ENCODE assay signal across 39 mouse cellular contexts in the genomic region with DNA sequence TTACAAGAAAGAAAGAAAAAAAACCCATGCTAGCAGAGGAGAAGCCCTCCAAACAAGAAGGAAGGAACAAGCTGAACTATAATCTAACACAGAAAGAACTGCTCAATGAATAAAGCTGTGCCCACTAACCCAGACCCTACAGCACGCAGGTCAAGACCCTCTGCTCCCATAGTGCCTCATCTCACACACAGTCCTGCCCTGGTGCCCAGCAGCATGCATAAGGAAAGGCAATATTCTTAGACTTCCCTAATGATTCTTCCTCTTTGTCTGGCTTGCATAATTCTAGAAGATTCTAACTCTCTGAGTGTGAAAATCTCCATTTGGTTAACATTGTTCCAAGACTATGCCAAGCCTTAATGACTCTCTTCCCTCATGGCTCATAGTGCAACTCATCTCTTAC. TPM values are rescaled to one million over a fixed set of nuclear protein-coding genes. Genes with fewer than 3 reads are reported as not detected.
DNase-seq lines count a peak whose midpoint lies in the region; ATAC-seq and TF ChIP-seq lines count a peak whose summit lies in the region.
"Had no signal": no experiment of that assay in that cellular context is flagged by ENCODE, and none has a peak within 500 bp of the region (broad histone marks: within the 10 kb centered on the region; RNA-seq: fewer than 3 reads in every experiment).

No protein-coding gene starts in this region.

- peak overlapping the region; percentile 99 for H3K27ac ChIP-seq in CH12.LX (ENCODE audit: insufficient read depth, low read depth)
- peak overlapping the region; percentile 54 for H3K27ac ChIP-seq in brown adipose tissue, adult 24 weeks (replicated peaks; ENCODE audit: low read depth, low read length)
- H3K27ac ChIP-seq in kidney, adult 2 months (ENCODE audit: insufficient read depth, low read depth, low read length) = no peak overlapping the region
- H3K27ac ChIP-seq: embryonic facial prominence, embryonic 12.5 days; forebrain, embryonic 15.5 days; heart, adult 2 months; hindbrain, embryonic 10.5 days; kidney, postnatal 0 days; limb, embryonic 13.5 days had no signal

- peaks cover 19 to 42% of the 10 kb centered on the region in 2 experiments for H3K4me1 ChIP-seq in CH12.LX (ENCODE audit: control insufficient read depth in 1 of 2, insufficient read depth in 2 of 2)
- no peaks in the 10 kb centered on the region for H3K4me1 ChIP-seq in brown adipose tissue, adult 24 weeks (ENCODE audit: control insufficient read depth, insufficient read depth, insufficient read length, low read length)
- H3K4me1 ChIP-seq in kidney, adult 2 months (ENCODE audit: control insufficient read depth, insufficient read depth, low read length) = no peaks in the 10 kb centered on the region
- H3K4me1 ChIP-seq: embryonic facial prominence, embryonic 12.5 days; forebrain, embryonic 15.5 days; hindbrain, embryonic 10.5 days; limb, embryonic 13.5 days had no signal

- no peak for TF ChIP-seq CTCF in CH12.LX (conservative IDR thresholded peaks at IDR 0.05 in 1 of 2, IDR thresholded peaks at IDR 0.05 in 1 of 2; ENCODE audit: low read depth in 2 of 2, low read length in 2 of 2)
- TF ChIP-seq CTCF in kidney, adult 2 months (conservative IDR thresholded peaks at IDR 0.05; ENCODE audit: insufficient read depth, insufficient read length, low read depth, low read length) = no peak

- dilution Hi-C loops in CH12.LX (cut with MboI; ENCODE audit: extremely low pct_ligation_motif_present, extremely low pct_unique_long_range_greater_than_20kb, low sequenced_read_pairs) = no loop called here

- no peaks in the 10 kb centered on the region for H3K9me3 ChIP-seq in CH12.LX (replicated peaks; ENCODE audit: low read length)
- H3K9me3 ChIP-seq: embryonic facial prominence, embryonic 12.5 days; forebrain, embryonic 15.5 days; hindbrain, embryonic 10.5 days; limb, embryonic 13.5 days had no signal

- in situ Hi-C loops in CH12.LX (cut with MboI; ENCODE audit: low pct_ligation_motif_present, low pct_unique_long_range_greater_than_20kb, low sequenced_read_pairs) = no loop called here

- no peak for TF ChIP-seq RAD21 in CH12.LX (IDR thresholded peaks at IDR 0.05; ENCODE audit: low read depth, low read length)

- peak overlapping the region; percentile 52 for H3K9ac ChIP-seq in CH12.LX (ENCODE audit: insufficient read depth, low read depth)
- H3K9ac ChIP-seq: embryonic facial prominence, embryonic 12.5 days; forebrain, embryonic 15.5 days; limb, embryonic 13.5 days had no signal

- TF ChIP-seq POLR2A in CH12.LX (IDR thresholded peaks at IDR 0.05; ENCODE audit: low read depth, low read length) = no peak
- no peak for TF ChIP-seq POLR2A in kidney, adult 2 months (IDR thresholded peaks at IDR 0.05; ENCODE audit: low read depth, low read length)

- ATAC-seq in megakaryocyte progenitor cell, adult 5-6 weeks (replicated peaks; ENCODE audit: poor library complexity) = peak; percentile 90
- ATAC-seq: forebrain, embryonic 15.5 days; hindbrain, embryonic 16.5 days had no signal

- no peaks in the 10 kb centered on the region for H3K79me2 ChIP-seq in CH12.LX (replicated peaks; ENCODE audit: control insufficient read depth, extremely low read depth, insufficient read depth, poor library complexity, severe bottlenecking)

- peak; percentile 14 for DNase-seq in layer of hippocampus, adult 9-11 months
- no peak for DNase-seq in layer of hippocampus, adult 18-20 months (ENCODE audit: low spot score in 2 of 2)
- DNase-seq in CH12.LX (ENCODE audit: extremely low read depth) = no peak
- DNase-seq in kidney, adult 2 months = no peak
- DNase-seq in left cerebral cortex, adult 18-20 months (ENCODE audit: low spot score in 2 of 2) = no peak
- DNase-seq: adrenal gland, postnatal 25 days; cerebellum, adult 9-10 months; cerebellum, postnatal 36 days; embryo, embryonic 11 days; gastrocnemius, postnatal 25 days; heart, adult 2 months; heart, postnatal 14 days; kidney, adult 8-10 months; kidney, postnatal 4 days; lung, postnatal 36 days; midbrain, embryonic 14.5 days; thymus, postnatal 4 days had no signal

- no peaks in the 10 kb centered on the region for H3K36me3 ChIP-seq in CH12.LX (replicated peaks in 1 of 2; ENCODE audit: control insufficient read depth in 1 of 2, insufficient read depth in 1 of 2, low read length in 1 of 2)
- H3K36me3 ChIP-seq in kidney, adult 2 months (ENCODE audit: control insufficient read depth, insufficient read depth, low read length) = no peaks in the 10 kb centered on the region
- H3K36me3 ChIP-seq: embryonic facial prominence, embryonic 12.5 days; forebrain, embryonic 15.5 days; hindbrain, embryonic 10.5 days; limb, embryonic 13.5 days had no signal

- H3K4me2 ChIP-seq in CH12.LX (ENCODE audit: insufficient read depth, low read depth, poor library complexity, severe bottlenecking) = peak overlapping the region; percentile 43
- H3K4me2 ChIP-seq: embryonic facial prominence, embryonic 12.5 days; forebrain, embryonic 15.5 days; limb, embryonic 13.5 days had no signal

- H3K4me3 ChIP-seq in CH12.LX (replicated peaks in 1 of 3; ENCODE audit: low read depth in 2 of 3, low read length in 2 of 3, poor library complexity in 1 of 3) = no peak overlapping the region
- H3K4me3 ChIP-seq in brown adipose tissue, adult 24 weeks (ENCODE audit: insufficient read depth, low read depth, low read length) = no peak overlapping the region
- no peak overlapping the region for H3K4me3 ChIP-seq in kidney, adult 2 months (ENCODE audit: insufficient read depth, low read depth, low read length)
- H3K4me3 ChIP-seq: embryonic facial prominence, embryonic 12.5 days; forebrain, embryonic 15.5 days; heart, adult 2 months; hindbrain, embryonic 10.5 days; limb, embryonic 13.5 days had no signal

- 87% methylated on average over 1 of the region's 1 CpGs for WGBS in kidney, adult 2 months

- TF ChIP-seq EP300 in CH12.LX (IDR thresholded peaks at IDR 0.05; ENCODE audit: low read length) = no peak

- no peaks in the 10 kb centered on the region for H3K27me3 ChIP-seq in CH12.LX (replicated peaks)
- no peaks in the 10 kb centered on the region for H3K27me3 ChIP-seq in kidney, adult 2 months (replicated peaks; ENCODE audit: control insufficient read depth, insufficient read depth, low read length)
- H3K27me3 ChIP-seq: embryonic facial prominence, embryonic 12.5 days; forebrain, embryonic 15.5 days; limb, embryonic 13.5 days had no signal

TF ChIP-seq in CH12.LX, 34 proteins besides CTCF, POLR2A, EP300 and RAD21 (continues in another document):
- TF ChIP-seq MXI1 (IDR thresholded peaks at IDR 0.05; ENCODE audit: low read depth, low read length) (no peak), HCFC1 (IDR thresholded peaks at IDR 0.05; ENCODE audit: low read depth, low read length) (no peak), GABPA (IDR thresholded peaks at IDR 0.05; ENCODE audit: insufficient replicate concordance, low read depth, low read length) (no peak)

RNA-seq across cellular contexts. Expression of a gene that starts 18.7 kb away (rescaled TPM):
- total RNA-seq in layer of hippocampus, adult 18-20 months (2021) = under 1 TPM; 0.28 to 0.37 TPM
- total RNA-seq in CH12.LX (2012; rRNA removed) = 477 and 729 TPM in 2 replicates
- 1,234 and 1,319 TPM in 2 replicates for total RNA-seq in CH12.LX (2014; rRNA removed)
- 336 and 364 TPM in 2 replicates for polyA plus RNA-seq in CH12.LX (2012; ENCODE audit: insufficient read length, low read depth)
- 1.1 and 1.7 TPM in 2 replicates for polyA plus RNA-seq in brown adipose tissue, adult 24 weeks (2012; ENCODE audit: insufficient read depth, insufficient read length, missing spikeins)
- total RNA-seq in megakaryocyte progenitor cell, adult 5-6 weeks (2015) = 1.5 and 2.3 TPM in 2 replicates
- total RNA-seq in megakaryocyte progenitor cell, adult 5-6 weeks (2017) = 0.84 and 3.3 TPM in 2 replicates
- 3.2 and 5.5 TPM in 2 replicates for polyA plus RNA-seq in kidney, adult 2 months (2012; rRNA removed)
- total RNA-seq in left cerebral cortex, adult 18-20 months (2021) = under 1 TPM; 0.51 to 0.87 TPM
- polyA plus RNA-seq: intestine, embryonic 14.5 days; limb, embryonic 13.5 days; stomach, embryonic 14.5 days had no signal

RNA-seq across cellular contexts. Expression of a gene that starts 21.2 kb away (rescaled TPM):
- total RNA-seq in layer of hippocampus, adult 18-20 months (2021) = not detected
- total RNA-seq in CH12.LX (2012; rRNA removed) (0.04 TPM in 2 replicates), CH12.LX (2014; rRNA removed) (not detected in 2 replicates)
- polyA plus RNA-seq in CH12.LX (2012; ENCODE audit: insufficient read length, low read depth) = 0.09 TPM in 1 of 2 replicates, not detected in the other
- not detected in 2 replicates for polyA plus RNA-seq in brown adipose tissue, adult 24 weeks (2012; ENCODE audit: insufficient read depth, insufficient read length, missing spikeins)
- total RNA-seq in megakaryocyte progenitor cell, adult 5-6 weeks (2015) = not detected in 2 replicates
- not detected in 2 replicates for total RNA-seq in megakaryocyte progenitor cell, adult 5-6 weeks (2017)
- not detected in 2 replicates for polyA plus RNA-seq in kidney, adult 2 months (2012; rRNA removed)
- total RNA-seq in left cerebral cortex, adult 18-20 months (2021) = not detected
- total RNA-seq: adrenal gland, adult 18-20 months; adrenal gland, postnatal 25 days; gastrocnemius, adult 18-20 months; gastrocnemius, postnatal 25 days; heart, adult 2 months; heart, postnatal 14 days; layer of hippocampus, postnatal 10 days; left cerebral cortex, adult 8-10 months; left cerebral cortex, postnatal 36 days; neutrophil, adult 5-6 weeks had no signal
- polyA plus RNA-seq: forebrain, embryonic 15.5 days; frontal cortex, adult 2 months; heart, adult 2 months; heart, embryonic 14.5 days; hindbrain, embryonic 10.5 days; hindbrain, embryonic 16.5 days; intestine, embryonic 14.5 days; kidney, postnatal 0 days; liver, embryonic 16.5 days; lung, embryonic 16.5 days; midbrain, embryonic 14.5 days; neural tube, embryonic 11.5 days; stomach, embryonic 14.5 days; testis, adult 2 months had no signal

RNA-seq across cellular contexts. Expression of a gene that starts 45.3 kb away (rescaled TPM):
- total RNA-seq in layer of hippocampus, adult 18-20 months (2021) = 10 to 100 TPM; 29.3 to 30.5 TPM
- total RNA-seq in CH12.LX (2012; rRNA removed) (66.6 and 90.4 TPM in 2 replicates), CH12.LX (2014; rRNA removed) (55.5 and 55.9 TPM in 2 replicates)
- 169 and 197 TPM in 2 replicates for polyA plus RNA-seq in CH12.LX (2012; ENCODE audit: insufficient read length, low read depth)
- 20.9 and 26.2 TPM in 2 replicates for polyA plus RNA-seq in brown adipose tissue, adult 24 weeks (2012; ENCODE audit: insufficient read depth, insufficient read length, missing spikeins)
- total RNA-seq in megakaryocyte progenitor cell, adult 5-6 weeks (2015) = 87.9 and 92.8 TPM in 2 replicates
- 55.1 and 71.4 TPM in 2 replicates for total RNA-seq in megakaryocyte progenitor cell, adult 5-6 weeks (2017)
- 7.9 and 9.8 TPM in 2 replicates for polyA plus RNA-seq in kidney, adult 2 months (2012; rRNA removed)
- total RNA-seq in left cerebral cortex, adult 18-20 months (2021) = 10 to 100 TPM; 29.4 to 29.8 TPM

RNA-seq across cellular contexts. Expression of a gene that starts 53.2 kb away (rescaled TPM):
- total RNA-seq in layer of hippocampus, adult 18-20 months (2021) = not detected
- total RNA-seq in CH12.LX (2012; rRNA removed) = 0.08 TPM in 1 of 2 replicates, not detected in the other
- total RNA-seq in CH12.LX (2014; rRNA removed) = 0.20 TPM in 1 of 2 replicates, not detected in the other
- not detected in 2 replicates for polyA plus RNA-seq in CH12.LX (2012; ENCODE audit: insufficient read length, low read depth)
- polyA plus RNA-seq in brown adipose tissue, adult 24 weeks (2012; ENCODE audit: insufficient read depth, insufficient read length, missing spikeins) = not detected in 2 replicates
- not detected in 2 replicates for total RNA-seq in megakaryocyte progenitor cell, adult 5-6 weeks (2015)
- not detected in 2 replicates for total RNA-seq in megakaryocyte progenitor cell, adult 5-6 weeks (2017)
- polyA plus RNA-seq in kidney, adult 2 months (2012; rRNA removed) = not detected in 2 replicates
- total RNA-seq in left cerebral cortex, adult 18-20 months (2021) = not detected
- total RNA-seq: adrenal gland, adult 18-20 months; adrenal gland, postnatal 25 days; gastrocnemius, adult 18-20 months; gastrocnemius, postnatal 25 days; heart, adult 2 months; heart, postnatal 14 days; layer of hippocampus, postnatal 10 days; left cerebral cortex, adult 8-10 months; left cerebral cortex, postnatal 36 days; neutrophil, adult 5-6 weeks had no signal
- polyA plus RNA-seq: frontal cortex, adult 2 months; heart, adult 2 months; heart, embryonic 14.5 days; hindbrain, embryonic 10.5 days; hindbrain, embryonic 16.5 days; intestine, embryonic 14.5 days; kidney, postnatal 0 days; liver, embryonic 16.5 days; lung, embryonic 16.5 days; midbrain, embryonic 14.5 days; neural tube, embryonic 11.5 days; stomach, embryonic 14.5 days had no signal

RNA-seq across cellular contexts. Expression of a gene that starts 55.9 kb away (rescaled TPM):
- total RNA-seq in layer of hippocampus, adult 18-20 months (2021) = 100 to 1,000 TPM; 159 to 169 TPM
- total RNA-seq in CH12.LX (2012; rRNA removed) (13.6 and 17.2 TPM in 2 replicates), CH12.LX (2014; rRNA removed) (17.4 and 19.9 TPM in 2 replicates)
- 21.8 and 22.3 TPM in 2 replicates for polyA plus RNA-seq in CH12.LX (2012; ENCODE audit: insufficient read length, low read depth)
- polyA plus RNA-seq in brown adipose tissue, adult 24 weeks (2012; ENCODE audit: insufficient read depth, insufficient read length, missing spikeins) = 5.1 and 5.3 TPM in 2 replicates
- total RNA-seq in megakaryocyte progenitor cell, adult 5-6 weeks (2015) = 6.8 and 7.1 TPM in 2 replicates
- total RNA-seq in megakaryocyte progenitor cell, adult 5-6 weeks (2017) = 13.0 and 18.7 TPM in 2 replicates
- 21.2 and 24.0 TPM in 2 replicates for polyA plus RNA-seq in kidney, adult 2 months (2012; rRNA removed)
- 100 to 1,000 TPM; 181 TPM for total RNA-seq in left cerebral cortex, adult 18-20 months (2021)

Comparison
In these comparisons a context has a peak if more than half of its experiments do, and no peak if none do; other contexts are left out.
1. RNA of a gene that starts 18.7 kb away (total RNA-seq): 477 to 1,319 TPM in CH12.LX; 0.84 to 3.3 TPM in megakaryocyte progenitor cell, adult 5-6 weeks, 0.51 to 0.87 TPM in left cerebral cortex, adult 18-20 months and 0.28 to 0.37 TPM in layer of hippocampus, adult 18-20 months; every median in the first group is over 100 times any median in the second.